Mouse (Mus musculus) MEL (cell line): Measurements from ENCODE around the gene Vmn1r14. TPM values are rescaled to one million over a fixed set of nuclear protein-coding genes. Genes with fewer than 3 reads are reported as not detected.
"Not testable (repeated sequence)": the region's sequence is repeated elsewhere in the genome, so short reads cannot be mapped to it uniquely, and the experiment has no call there.

Experiments
- DNase-seq: peaks from one replicate; pipeline ENCODE4 v3.0.0; 2011; ENCODE audit warnings: low read depth, low spot score
- H3K27ac ChIP-seq: 2 replicates; pipeline ENCODE4 v1.5.1; 2012; ENCODE audit warnings: low read depth, mild to moderate bottlenecking, control low read depth, low read length, moderate library complexity; ENCODE audit not compliant: control insufficient read depth
- H3K27me3 ChIP-seq, 2 experiments: fragments of 150-350 bp in 1 of 2; sonication (generic) in 1 of 2; 2 replicates each; pipeline ENCODE4 v1.6.1; 2012; ENCODE audit warnings: low read length in 2 of 2, mild to moderate bottlenecking in 2 of 2, improper control_type of control experiment in 1 of 2, moderate library complexity in 1 of 2; ENCODE audit not compliant: insufficient read depth in 2 of 2, control insufficient read depth in 1 of 2
- H3K36me3 ChIP-seq, 2 experiments: 2 replicates each; pipeline ENCODE4 v1.6.1; 2012 to 2014; ENCODE audit warnings: low read length in 2 of 2, improper control_type of control experiment in 1 of 2, inconsistent platforms in 1 of 2, mild to moderate bottlenecking in 1 of 2; ENCODE audit not compliant: insufficient read depth in 2 of 2, control insufficient read depth in 1 of 2
- H3K4me1 ChIP-seq, 2 experiments: fragments of 150-350 bp in 1 of 2; sonication (generic) in 1 of 2; 2 replicates each; pipeline ENCODE4 v1.6.1; 2012; ENCODE audit warnings: low read length in 2 of 2, improper control_type of control experiment in 1 of 2, mild to moderate bottlenecking in 1 of 2; ENCODE audit not compliant: insufficient read depth in 2 of 2, control insufficient read depth in 1 of 2
- H3K4me3 ChIP-seq, 2 experiments: fragments of 150-350 bp in 1 of 2; sonication (generic) in 1 of 2; 2 replicates each; pipeline ENCODE4 v1.5.1; 2012; ENCODE audit warnings: low read depth in 2 of 2, low read length in 2 of 2, mild to moderate bottlenecking in 2 of 2, moderate library complexity in 2 of 2, control low read depth in 1 of 2, improper control_type of control experiment in 1 of 2; ENCODE audit not compliant: control insufficient read depth in 1 of 2, insufficient read depth in 1 of 2
- H3K79me2 ChIP-seq: 2 replicates; pipeline ENCODE4 v1.6.1; 2012; ENCODE audit warnings: mild to moderate bottlenecking, low read length, moderate library complexity; ENCODE audit not compliant: control insufficient read depth, poor library complexity, insufficient read depth
- H3K9ac ChIP-seq: 2 replicates; pipeline ENCODE4 v1.6.1; 2012; ENCODE audit warnings: low read depth, mild to moderate bottlenecking, control low read depth, low read length, moderate library complexity; ENCODE audit not compliant: control insufficient read depth, poor library complexity, severe bottlenecking
- H3K9me3 ChIP-seq: fragments of 150-350 bp; sonication (generic); replicated peaks from 2 replicates; pipeline ENCODE4 v1.6.1; 2012; ENCODE audit warnings: mild to moderate bottlenecking, low read length, improper control_type of control experiment, moderate library complexity; ENCODE audit not compliant: insufficient read depth
- GATA1 ChIP-seq: IDR thresholded peaks from 2 replicates; pipeline ENCODE4 v1.6.1; 2011; ENCODE audit warnings: low read depth, low read length, improper control_type of control experiment
- HCFC1 ChIP-seq: IDR thresholded peaks from 2 replicates; pipeline ENCODE4 v1.6.1; 2012; ENCODE audit warnings: low read depth, mild to moderate bottlenecking, inconsistent platforms, low read length, improper control_type of control experiment, moderate library complexity
- POLR2A ChIP-seq, 2 experiments: IDR thresholded peaks; 2 replicates each; pipeline ENCODE4 v1.6.1; 2011 to 2012; ENCODE audit warnings: low read length in 2 of 2, mild to moderate bottlenecking in 2 of 2, control low read depth in 1 of 2, improper control_type of control experiment in 1 of 2, low read depth in 1 of 2, moderate library complexity in 1 of 2; ENCODE audit not compliant: control insufficient read depth in 1 of 2, insufficient read depth in 1 of 2, poor library complexity in 1 of 2
- SIN3A ChIP-seq: IDR thresholded peaks from 2 replicates; pipeline ENCODE4 v1.6.1; 2012; ENCODE audit warnings: low read length, improper control_type of control experiment, inconsistent platforms
- ZKSCAN1 ChIP-seq: IDR thresholded peaks from 2 replicates; pipeline ENCODE4 v1.6.1; 2012; ENCODE audit warnings: low read depth, mild to moderate bottlenecking, inconsistent platforms, low read length, improper control_type of control experiment, moderate library complexity
- polyA plus RNA-seq, 2 experiments: library from polyadenylated mRNA; stranded (reverse) in 1 of 2; unstranded in 1 of 2; fragments of >175 nt in 1 of 2; fragments of >200 nt in 1 of 2; gene quantifications; 2 replicates each; pipeline versions ENCODE4 v1.2.1 to v1.2.4; 2012; ENCODE audit warnings: low replicate concordance in 2 of 2, low read depth in 1 of 2; ENCODE audit not compliant: insufficient read length in 2 of 2, insufficient read depth in 1 of 2, missing spikeins in 1 of 2
- total RNA-seq: library from RNA; depleted of rRNA; stranded (reverse); fragments of 300-350 nt; gene quantifications from 2 replicates; pipeline ENCODE4 v1.2.3, GENCODE M21; 2012; rRNA removed

Gene Vmn1r14
- total RNA-seq, result not detected in 2 replicates
- not detected for polyA plus RNA-seq

DNA sequence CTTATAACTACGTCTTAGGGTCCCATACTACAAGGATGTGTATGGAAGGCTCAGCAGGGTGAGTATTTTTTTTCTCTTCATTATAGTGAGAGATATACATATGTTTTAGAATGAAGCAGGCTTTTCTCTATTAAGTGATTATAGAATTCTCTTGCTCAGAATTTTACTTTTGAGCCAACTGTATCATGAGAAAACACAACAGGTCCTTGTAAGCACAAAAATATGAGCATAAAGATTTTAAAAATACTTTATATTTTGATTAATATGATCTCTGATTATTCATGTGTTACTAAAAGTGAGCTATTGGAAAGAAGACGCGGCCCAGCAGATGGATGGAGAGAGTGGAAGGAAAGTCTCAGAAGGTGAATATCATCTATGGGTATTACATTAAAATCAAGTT, at the start of gene Vmn1r14:
Gene Vmn1r14, plus strand, starts transcription at position 301 of the 400 bp plus-strand sequence.
- Histone ChIP-seq H3K9ac (no peak within 1 kb of the TSS), H3K4me1 (no peaks in the 10 kb centered on the region), H3K27me3 (no peaks in the 10 kb centered on the region), H3K79me2 (no peaks in the 10 kb centered on the region), H3K9me3 (no peaks in the 10 kb centered on the region), H3K36me3 (no peaks in the 10 kb centered on the region), H3K27ac (no peak within 1 kb of the TSS), H3K4me3 (no peak within 1 kb of the TSS)
- no peak for DNase-seq
- TF ChIP-seq ZKSCAN1, result no peak
- TF ChIP-seq SIN3A, result no peak
- no peak for TF ChIP-seq GATA1

DNA sequence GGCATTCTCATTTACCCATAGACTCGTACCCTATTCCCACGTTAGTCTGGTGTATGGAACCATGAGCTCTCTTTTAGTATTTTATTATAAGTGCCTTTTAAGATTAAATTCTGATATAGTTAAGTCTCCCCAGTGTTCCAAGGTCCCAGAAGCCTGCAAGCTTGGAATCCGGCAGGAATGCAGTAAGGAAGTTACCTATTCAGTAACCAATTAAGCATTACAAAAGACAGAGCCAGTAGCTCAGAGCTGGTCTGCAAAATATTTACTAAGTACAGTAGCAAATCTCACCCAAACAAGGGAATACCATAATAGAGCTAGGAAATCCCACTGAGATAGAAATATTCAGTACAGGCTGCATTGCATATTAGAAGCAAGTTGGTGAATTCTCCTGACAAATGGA, 41.5 kb upstream of the Vmn1r14 start:
- not testable (repeated sequence) for H3K79me2 ChIP-seq, H3K4me3 ChIP-seq, H3K36me3 ChIP-seq, H3K4me1 ChIP-seq, H3K9ac ChIP-seq, DNase-seq, H3K9me3 ChIP-seq, H3K27ac ChIP-seq, H3K27me3 ChIP-seq

DNA sequence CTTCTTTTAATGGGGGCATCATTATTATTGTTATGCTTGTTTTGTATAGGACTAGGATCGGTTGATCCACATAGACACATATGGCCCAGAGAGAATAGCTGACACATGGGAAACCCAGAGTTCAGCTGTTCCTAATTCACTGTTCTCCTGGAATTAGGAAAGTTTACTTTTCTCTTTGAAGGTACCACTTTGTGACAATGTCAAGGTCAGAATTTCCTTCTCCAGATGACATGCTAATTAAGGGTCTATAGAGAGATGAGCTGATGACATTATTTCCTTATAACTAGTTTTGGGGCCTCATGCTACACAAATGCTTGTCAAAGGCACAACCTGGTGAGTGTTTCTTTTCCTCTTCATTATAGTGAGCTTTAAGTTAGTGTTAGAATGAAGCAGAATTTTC, 28.5 kb upstream of the Vmn1r14 start, which contains the start of gene Vmn1r13:
Gene Vmn1r13, plus strand, starts transcription at position 301 of the 400 bp plus-strand sequence.
- H3K27ac ChIP-seq, DNase-seq, H3K4me1 ChIP-seq, H3K27me3 ChIP-seq, H3K9me3 ChIP-seq, H3K36me3 ChIP-seq, H3K4me3 ChIP-seq, H3K9ac ChIP-seq, H3K79me2 ChIP-seq: not testable (repeated sequence)

DNA sequence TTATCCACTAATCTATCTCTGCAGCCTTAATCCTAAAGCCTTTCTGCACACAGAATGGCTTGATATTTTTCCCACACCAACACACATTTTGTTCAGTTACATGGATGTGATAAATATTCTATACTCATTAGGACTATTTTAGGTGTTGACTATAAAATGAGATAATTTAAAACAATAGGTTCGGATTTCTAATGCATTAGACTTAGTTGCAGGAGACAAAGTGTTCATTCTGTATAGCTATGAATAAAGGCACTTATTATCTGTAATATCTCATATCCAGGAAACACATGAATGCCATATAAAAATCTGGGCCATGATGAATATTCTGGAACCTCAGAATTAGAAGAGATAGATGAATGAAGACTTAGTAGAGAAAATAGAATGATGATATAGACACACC, 26.2 kb downstream of the Vmn1r14 start, which contains the start of gene Vmn1r15:
Gene Vmn1r15, plus strand, starts transcription at position 301 of the 400 bp plus-strand sequence.
- no peak within 1 kb of the TSS for H3K4me3 ChIP-seq
- H3K36me3 ChIP-seq, result no peaks in the 10 kb centered on the region
- no peak for TF ChIP-seq HCFC1
- no peak for TF ChIP-seq POLR2A (IDR thresholded peaks at IDR 0.05; ENCODE audit: control insufficient read depth in 1 of 2, insufficient read depth in 1 of 2, low read depth in 1 of 2, low read length in 2 of 2, poor library complexity in 1 of 2)
- no peaks in the 10 kb centered on the region for H3K9me3 ChIP-seq
- H3K27me3 ChIP-seq, result no peaks in the 10 kb centered on the region
- no peaks in the 10 kb centered on the region for H3K4me1 ChIP-seq
- no peaks in the 10 kb centered on the region for H3K79me2 ChIP-seq
- DNase-seq, result no peak
- H3K27ac ChIP-seq, result no peak within 1 kb of the TSS
- no peak within 1 kb of the TSS for H3K9ac ChIP-seq
